Mouse (Mus musculus): Measurements from ENCODE around the gene Pax6.

DNA sequence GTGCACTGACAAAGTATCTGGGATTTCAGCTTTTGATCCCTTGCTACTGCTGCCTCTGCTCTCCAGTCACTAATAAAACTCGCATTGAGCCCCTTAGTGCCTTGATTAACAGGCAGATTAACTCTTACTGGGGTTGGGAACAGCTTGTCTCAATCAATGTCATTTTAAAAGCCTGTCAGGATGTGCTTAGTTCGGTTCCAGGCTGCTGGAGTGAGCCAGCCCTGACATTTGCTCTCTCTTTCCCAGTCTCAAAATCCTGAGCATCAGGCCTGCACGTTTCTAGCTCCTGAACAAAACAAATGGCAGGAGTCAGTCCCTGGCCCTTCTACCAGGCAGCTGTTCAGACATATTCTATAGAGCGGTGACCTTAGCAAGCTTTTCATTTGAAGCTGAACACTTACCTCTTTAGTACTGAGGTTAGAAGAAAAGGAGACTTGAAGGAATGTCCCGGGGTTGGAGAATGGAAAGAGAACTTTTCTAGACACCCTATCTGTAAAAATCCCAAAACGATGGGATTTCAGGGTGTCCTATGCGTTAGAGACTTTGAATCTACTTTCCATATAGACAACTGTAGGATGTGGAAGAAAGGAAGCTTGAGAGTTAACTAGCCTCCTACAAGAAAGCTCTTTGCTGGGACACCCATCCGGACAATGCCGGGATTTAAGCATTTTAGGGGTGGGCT is 2.6 kb downstream of the Pax6 start:
- no peak for TF ChIP-seq POLR2A (IDR thresholded peaks at IDR 0.05; ENCODE audit: borderline replicate concordance, insufficient read depth, low read length)
- TF ChIP-seq CTCF (IDR thresholded peaks at IDR 0.05; ENCODE audit: borderline replicate concordance, insufficient read depth, low read depth, low read length), result no peak
